Mouse (Mus musculus) embryonic fibroblast, embryonic 13.5 days (primary cell): ENCODE data around the gene Hhipl1.

Experiments used
- CTCF ChIP-seq: IDR thresholded peaks from 2 replicates; pipeline ENCODE4 v1.5.1; 2011; ENCODE audit warnings: mild to moderate bottlenecking, control low read depth, low read length, moderate library complexity, borderline replicate concordance; ENCODE audit not compliant: insufficient read depth
- POLR2A ChIP-seq: IDR thresholded peaks from 2 replicates; pipeline ENCODE4 v1.6.1; 2011; ENCODE audit warnings: low read depth, mild to moderate bottlenecking, control low read depth, low read length, moderate library complexity

DNA sequence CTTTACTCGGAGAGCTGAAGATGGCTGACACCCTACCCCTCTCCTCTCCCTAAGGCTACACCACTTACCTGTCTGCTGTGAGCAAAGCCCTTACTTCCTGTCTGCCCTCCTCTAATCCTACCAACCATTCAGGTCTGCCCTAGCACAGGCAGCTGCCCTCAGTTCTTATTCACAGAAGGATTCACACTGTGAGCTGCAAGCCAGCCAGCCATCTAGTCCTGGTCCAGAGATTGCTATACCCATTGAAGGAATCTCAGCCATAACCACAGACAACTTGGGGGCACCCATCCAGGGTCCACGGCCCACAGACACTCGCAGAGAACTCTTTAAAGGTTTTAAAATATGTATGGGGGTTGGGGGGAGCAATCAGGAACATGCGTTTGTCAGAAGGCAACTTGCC lies 19.7 kb upstream of the Hhipl1 start:
- no peak for TF ChIP-seq CTCF
- TF ChIP-seq POLR2A = no peak
